Mouse (Mus musculus) urinary bladder, postnatal 4 days (tissue): ENCODE results near the gene Stt3a.

Experiments used
- DNase-seq, 2 experiments: peaks; one replicate each; pipeline ENCODE4 v3.0.0; 2021 to 2022; ENCODE audit warnings: low spot score in 2 of 2

Gene Stt3a

GRCm38 (mm10) chr9:36726131-36727033 is 41.1 kb downstream of the Stt3a start:
- DNase-seq: peak; percentile 82 to 87

DNA sequence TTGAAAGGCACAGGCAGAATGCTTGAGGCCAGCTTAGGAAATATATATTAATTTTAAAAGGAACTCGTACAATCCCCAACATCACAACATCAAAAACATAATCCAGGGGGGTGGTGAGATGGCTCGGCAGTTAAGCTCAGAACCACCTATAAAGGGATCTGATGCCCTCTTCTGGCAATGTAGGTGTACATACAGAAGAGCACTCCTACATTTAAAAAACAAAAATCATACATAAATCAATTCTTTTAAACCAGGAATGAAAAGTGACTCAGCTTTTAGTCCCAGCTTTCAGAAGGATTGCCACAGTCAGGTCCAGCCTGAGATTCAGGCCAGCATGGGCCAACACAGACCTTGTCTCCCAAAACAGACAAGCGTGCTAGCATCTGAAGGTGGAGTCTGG is 50.9 kb downstream of the Stt3a start:
- no peak for DNase-seq

DNA sequence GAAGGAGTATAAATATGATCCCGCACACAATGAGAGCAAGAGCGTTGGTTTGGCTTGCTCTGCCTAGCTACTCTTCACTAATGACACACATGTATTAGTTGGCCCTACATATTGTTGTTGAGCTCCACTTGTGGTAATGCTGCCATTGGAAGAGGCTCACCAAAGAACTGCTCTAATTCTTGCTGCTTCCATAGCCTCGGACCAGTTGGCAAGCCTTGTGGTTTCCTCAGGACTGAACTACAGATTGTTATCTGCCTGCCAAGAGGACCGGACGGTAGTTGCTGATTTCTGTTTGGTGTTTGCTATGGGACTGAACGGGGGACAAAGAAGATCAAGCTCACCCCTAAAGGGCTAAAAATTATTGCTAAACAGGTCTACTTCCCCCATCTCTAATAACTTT is 60.2 kb downstream of the Stt3a start:
- DNase-seq: no peak

- DNase-seq: no peak
These were observed 61.6 kb downstream of the Stt3a start for GRCm38 (mm10) chr9:36705923-36706322.

- DNase-seq: no peak
These were observed 73.2 kb downstream of the Stt3a start for GRCm38 (mm10) chr9:36694276-36694675.

GRCm38 (mm10) chr9:36692920-36693319 is 74.6 kb downstream of the Stt3a start, which contains the start of gene Acrv1:
Acrv1 (plus strand) TSS chr9:36693220.
- no peak for DNase-seq

- no peak for DNase-seq
These were observed 80.2 kb downstream of the Stt3a start for GRCm38 (mm10) chr9:36687329-36687728.

DNA sequence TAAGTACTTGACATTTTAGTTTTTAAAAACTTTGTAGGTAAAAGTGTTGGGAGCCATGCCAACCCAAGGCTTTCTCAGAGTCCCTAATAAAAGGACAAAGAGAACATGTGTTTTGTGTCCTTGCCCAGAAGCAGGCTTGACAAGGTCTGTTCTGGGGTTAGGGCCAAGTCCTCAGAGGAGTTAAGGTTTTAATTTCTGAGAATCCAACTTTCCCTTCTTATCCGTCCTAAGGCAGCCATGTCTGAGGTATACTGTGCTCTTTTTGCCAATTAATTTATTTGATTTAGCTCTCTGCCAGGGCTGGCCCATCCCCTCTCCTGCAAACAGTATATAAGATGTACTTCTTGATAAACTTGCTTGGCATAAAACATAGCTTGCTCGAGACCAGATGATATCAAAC is 86.1 kb downstream of the Stt3a start:
- peak in 1 of 2 experiments; percentile 17 for DNase-seq
